Mouse (Mus musculus) ES-Bruce4 (cell line): ENCODE data around the gene Rpl24.
A peak's percentile ranks its signal among the peaks of the same experiment; 100 is the strongest.

Experiments
- CTCF ChIP-seq: IDR thresholded peaks from one replicate; pipeline ENCODE4 v1.8.1; 2011; ENCODE audit warnings: low read depth, low read length
- POLR2A ChIP-seq: IDR thresholded peaks from one replicate; pipeline ENCODE4 v1.8.1; 2011; ENCODE audit warnings: low read length; ENCODE audit not compliant: insufficient read depth

DNA sequence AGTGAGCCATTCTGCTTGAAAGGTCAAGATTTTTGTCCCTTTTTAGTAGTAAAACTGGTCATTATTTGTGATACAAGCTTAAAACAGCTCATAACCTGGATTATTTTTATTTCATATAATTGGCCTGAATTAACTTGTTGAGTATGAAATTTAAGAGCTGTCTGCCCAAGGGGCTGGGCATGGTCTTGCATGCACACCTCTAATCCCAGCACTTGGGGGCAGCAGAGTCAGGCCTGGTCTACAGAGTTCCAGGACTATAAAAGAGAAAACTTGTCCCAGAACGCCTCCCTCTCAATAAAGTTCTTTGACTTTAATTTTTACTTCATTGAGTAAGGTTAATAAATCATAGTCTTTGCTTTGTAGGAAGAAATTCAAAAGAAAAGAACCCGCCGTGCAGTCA is 3.1 kb downstream of the Rpl24 start:
- TF ChIP-seq CTCF (peak; percentile 37), POLR2A (no peak)
